Mouse (Mus musculus): ENCODE measurements around the gene Abcb9. TPM values are rescaled to one million over a fixed set of nuclear protein-coding genes. Genes with fewer than 3 reads are reported as not detected.

Abcb9 gene
- polyA plus RNA-seq, 1 experiment from 2014 or later, result 2.1 TPM

DNA sequence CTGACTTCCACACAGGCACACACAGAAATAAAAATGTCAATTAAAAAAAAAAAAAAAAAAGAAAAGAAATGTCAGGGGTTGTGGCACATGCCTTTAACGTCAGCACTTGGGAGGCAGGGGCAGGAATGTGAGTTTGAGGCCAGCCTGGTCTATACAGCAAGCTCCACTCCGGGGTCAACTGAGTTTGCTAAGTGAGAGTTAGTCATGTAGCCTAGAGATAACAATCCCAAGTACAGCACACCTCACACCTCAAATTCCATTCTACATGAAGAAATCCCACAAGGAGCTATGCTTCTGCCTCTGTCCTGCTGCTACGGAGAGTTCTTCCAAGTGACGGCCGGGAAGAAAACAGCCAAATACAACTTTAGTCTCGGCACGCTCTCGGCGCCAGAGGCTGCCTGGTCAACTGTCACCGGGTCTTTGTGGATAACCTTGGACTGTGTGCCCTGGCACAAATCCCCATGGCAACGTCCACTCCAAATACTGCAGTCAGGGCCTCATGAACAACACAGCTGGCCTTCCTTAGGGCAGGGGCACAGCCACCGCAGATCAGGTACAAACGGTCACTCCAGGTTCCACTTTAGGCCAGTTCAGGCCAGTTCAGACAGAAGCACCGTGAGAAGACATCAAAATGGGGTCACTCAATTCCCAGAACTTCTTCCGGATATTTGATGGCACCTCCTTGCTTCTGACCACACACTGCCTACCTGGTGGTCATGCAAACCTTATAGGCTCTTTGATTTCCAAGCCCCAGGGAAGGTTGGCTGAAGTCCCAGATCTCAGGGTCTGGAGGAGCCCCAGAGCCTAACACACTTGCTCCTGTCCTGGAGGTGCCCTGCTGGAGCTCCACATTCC is 69.8 kb downstream of the Abcb9 start:
- ATAC-seq (ENCODE audit: low read depth) (no peak), DNase-seq (ENCODE audit: low spot score) (no peak)
- WGBS, result 90% methylated on average over 15 of the region's 15 CpGs
- no peaks in the 10 kb centered on the region for H3K27me3 ChIP-seq (replicated peaks; ENCODE audit: control insufficient read depth, insufficient read depth, low read length)
- H3K4me1 ChIP-seq (ENCODE audit: control insufficient read depth, insufficient read depth, low read length), result peaks cover 18% of the 10 kb centered on the region
- no peak overlapping the region for H3K4me3 ChIP-seq (ENCODE audit: low read depth, low read length)
- no peaks in the 10 kb centered on the region for H3K9me3 ChIP-seq (ENCODE audit: control insufficient read depth, low read length)
- H3K4me2 ChIP-seq (ENCODE audit: low read depth, low read length), result no peak overlapping the region
- no peak overlapping the region for H3K9ac ChIP-seq (ENCODE audit: low read depth, low read length)
- H3K36me3 ChIP-seq (ENCODE audit: control insufficient read depth, insufficient read depth, low read length), result peaks cover 26% of the 10 kb centered on the region; the same call in 1 of the 2 replicates
- H3K27ac ChIP-seq (replicated peaks; ENCODE audit: low read depth, low read length), result no peak overlapping the region

GRCm38 (mm10) chr5:124025146-124025545 is 70.5 kb downstream of the Abcb9 start:
- H3K36me3 ChIP-seq (ENCODE audit: control insufficient read depth, insufficient read depth, low read length), result peaks cover 26% of the 10 kb centered on the region; the same call in 1 of the 2 replicates
- no peak overlapping the region for H3K9ac ChIP-seq (ENCODE audit: low read depth, low read length)
- ATAC-seq (ENCODE audit: low read depth) (no peak), DNase-seq (ENCODE audit: low spot score) (no peak)
- no peaks in the 10 kb centered on the region for H3K27me3 ChIP-seq (replicated peaks; ENCODE audit: control insufficient read depth, insufficient read depth, low read length)
- H3K4me3 ChIP-seq (ENCODE audit: low read depth, low read length), result no peak overlapping the region
- H3K27ac ChIP-seq (replicated peaks; ENCODE audit: low read depth, low read length), result 0 out of 2 replicates have a peak overlapping the region, but pooled peaks have one; percentile 18
- 69% methylated on average over 9 of the region's 9 CpGs for WGBS
- no peaks in the 10 kb centered on the region for H3K9me3 ChIP-seq (ENCODE audit: control insufficient read depth, low read length)
- H3K4me1 ChIP-seq (ENCODE audit: control insufficient read depth, insufficient read depth, low read length), result peaks cover 12% of the 10 kb centered on the region
- no peak overlapping the region for H3K4me2 ChIP-seq (ENCODE audit: low read depth, low read length)

- H3K4me3 ChIP-seq (ENCODE audit: low read depth, low read length), result no peak overlapping the region
- 0 out of 2 replicates have a peak overlapping the region, but pooled peaks have one; percentile 18 for H3K27ac ChIP-seq (replicated peaks; ENCODE audit: low read depth, low read length)
- H3K4me2 ChIP-seq (ENCODE audit: low read depth, low read length), result no peak overlapping the region
- H3K9ac ChIP-seq (ENCODE audit: low read depth, low read length), result no peak overlapping the region
- WGBS, result 78% methylated on average over 6 of the region's 6 CpGs
- peaks cover 26% of the 10 kb centered on the region; the same call in 1 of the 2 replicates for H3K36me3 ChIP-seq (ENCODE audit: control insufficient read depth, insufficient read depth, low read length)
- ATAC-seq (ENCODE audit: low read depth), result peak; percentile 62; the same call in 1 of the 2 replicates
- H3K4me1 ChIP-seq (ENCODE audit: control insufficient read depth, insufficient read depth, low read length), result peaks cover 11% of the 10 kb centered on the region
- no peaks in the 10 kb centered on the region for H3K27me3 ChIP-seq (replicated peaks; ENCODE audit: control insufficient read depth, insufficient read depth, low read length)
- H3K9me3 ChIP-seq (ENCODE audit: control insufficient read depth, low read length), result no peaks in the 10 kb centered on the region
- peak; percentile 40 for DNase-seq (ENCODE audit: low spot score)
Observed at GRCm38 (mm10) chr5:124024677-124025076, 70.9 kb downstream of the Abcb9 start.

GRCm38 (mm10) chr5:124022365-124022764 is 73.2 kb downstream of the Abcb9 start:
- 75% methylated on average over 7 of the region's 7 CpGs for WGBS
- peaks cover 8% of the 10 kb centered on the region; the same call in 1 of the 2 replicates for H3K4me1 ChIP-seq (ENCODE audit: control insufficient read depth, insufficient read depth, low read length)
- H3K27me3 ChIP-seq (replicated peaks; ENCODE audit: control insufficient read depth, insufficient read depth, low read length), result no peaks in the 10 kb centered on the region
- ATAC-seq (ENCODE audit: low read depth) (no peak), DNase-seq (ENCODE audit: low spot score) (no peak)
- H3K36me3 ChIP-seq (ENCODE audit: control insufficient read depth, insufficient read depth, low read length), result peaks cover 20% of the 10 kb centered on the region; the same call in 1 of the 2 replicates
- H3K4me3 ChIP-seq (ENCODE audit: low read depth, low read length), result no peak overlapping the region
- H3K27ac ChIP-seq (replicated peaks; ENCODE audit: low read depth, low read length), result no peak overlapping the region
- H3K9ac ChIP-seq (ENCODE audit: low read depth, low read length), result no peak overlapping the region
- no peaks in the 10 kb centered on the region for H3K9me3 ChIP-seq (ENCODE audit: control insufficient read depth, low read length)
- no peak overlapping the region for H3K4me2 ChIP-seq (ENCODE audit: low read depth, low read length)

- no peak overlapping the region for H3K4me3 ChIP-seq (ENCODE audit: low read depth, low read length)
- H3K27me3 ChIP-seq (replicated peaks; ENCODE audit: control insufficient read depth, insufficient read depth, low read length), result no peaks in the 10 kb centered on the region
- H3K4me2 ChIP-seq (ENCODE audit: low read depth, low read length), result no peak overlapping the region
- peaks cover 8% of the 10 kb centered on the region; the same call in 1 of the 2 replicates for H3K4me1 ChIP-seq (ENCODE audit: control insufficient read depth, insufficient read depth, low read length)
- no peak overlapping the region for H3K27ac ChIP-seq (replicated peaks; ENCODE audit: low read depth, low read length)
- 80% methylated on average over 11 of the region's 11 CpGs for WGBS
- no peak overlapping the region for H3K9ac ChIP-seq (ENCODE audit: low read depth, low read length)
- DNase-seq (ENCODE audit: low spot score) (peak; percentile 19), ATAC-seq (ENCODE audit: low read depth) (no peak)
- peaks cover 17% of the 10 kb centered on the region; the same call in 1 of the 2 replicates for H3K36me3 ChIP-seq (ENCODE audit: control insufficient read depth, insufficient read depth, low read length)
- H3K9me3 ChIP-seq (ENCODE audit: control insufficient read depth, low read length), result no peaks in the 10 kb centered on the region
Observed at GRCm38 (mm10) chr5:124021701-124022100, 73.9 kb downstream of the Abcb9 start.

GRCm38 (mm10) chr5:124021148-124021547 is 74.5 kb downstream of the Abcb9 start:
- H3K4me2 ChIP-seq (ENCODE audit: low read depth, low read length), result no peak overlapping the region
- H3K36me3 ChIP-seq (ENCODE audit: control insufficient read depth, insufficient read depth, low read length), result 0 out of 2 replicates have a peak, but pooled peaks cover 13% of the 10 kb centered on the region
- no peak for DNase-seq (ENCODE audit: low spot score)
- H3K4me3 ChIP-seq (ENCODE audit: low read depth, low read length), result no peak overlapping the region
- 90% methylated on average over 11 of the region's 11 CpGs for WGBS
- no peak overlapping the region for H3K9ac ChIP-seq (ENCODE audit: low read depth, low read length)
- no peaks in the 10 kb centered on the region for H3K27me3 ChIP-seq (replicated peaks; ENCODE audit: control insufficient read depth, insufficient read depth, low read length)
- H3K27ac ChIP-seq (replicated peaks; ENCODE audit: low read depth, low read length), result no peak overlapping the region
- H3K4me1 ChIP-seq (ENCODE audit: control insufficient read depth, insufficient read depth, low read length), result peaks cover 8% of the 10 kb centered on the region; the same call in 1 of the 2 replicates
- no peaks in the 10 kb centered on the region for H3K9me3 ChIP-seq (ENCODE audit: control insufficient read depth, low read length)
- no peak for ATAC-seq (ENCODE audit: low read depth)

GRCm38 (mm10) chr5:124019348-124020216 is 76.0 kb downstream of the Abcb9 start:
- ATAC-seq (ENCODE audit: low read depth), result 0 out of 2 replicates have a peak, but pooled peaks have one; percentile 27
- Histone ChIP-seq H3K4me3 (ENCODE audit: low read depth, low read length) (no peak overlapping the region), H3K36me3 (ENCODE audit: control insufficient read depth, insufficient read depth, low read length) (0 out of 2 replicates have a peak, but pooled peaks cover 9% of the 10 kb centered on the region), H3K4me1 (ENCODE audit: control insufficient read depth, insufficient read depth, low read length) (peaks cover 12% of the 10 kb centered on the region), H3K9me3 (ENCODE audit: control insufficient read depth, low read length) (no peaks in the 10 kb centered on the region), H3K27ac (replicated peaks; ENCODE audit: low read depth, low read length) (no peak overlapping the region; the same call in 1 of the 2 replicates), H3K9ac (ENCODE audit: low read depth, low read length) (no peak overlapping the region), H3K4me2 (ENCODE audit: low read depth, low read length) (no peak overlapping the region), H3K27me3 (replicated peaks; ENCODE audit: control insufficient read depth, insufficient read depth, low read length) (no peaks in the 10 kb centered on the region)
- peak; percentile 70 for DNase-seq (ENCODE audit: low spot score)
- 68% methylated on average over 12 of the region's 12 CpGs for WGBS

- 0 out of 2 replicates have a peak, but pooled peaks cover 9% of the 10 kb centered on the region for H3K36me3 ChIP-seq (ENCODE audit: control insufficient read depth, insufficient read depth, low read length)
- no peak overlapping the region for H3K4me2 ChIP-seq (ENCODE audit: low read depth, low read length)
- no peak overlapping the region for H3K27ac ChIP-seq (replicated peaks; ENCODE audit: low read depth, low read length)
- H3K27me3 ChIP-seq (replicated peaks; ENCODE audit: control insufficient read depth, insufficient read depth, low read length), result no peaks in the 10 kb centered on the region
- no peak overlapping the region for H3K9ac ChIP-seq (ENCODE audit: low read depth, low read length)
- H3K4me1 ChIP-seq (ENCODE audit: control insufficient read depth, insufficient read depth, low read length), result peaks cover 21% of the 10 kb centered on the region
- DNase-seq (ENCODE audit: low spot score) (no peak), ATAC-seq (ENCODE audit: low read depth) (no peak)
- 89% methylated on average over 9 of the region's 9 CpGs for WGBS
- H3K4me3 ChIP-seq (ENCODE audit: low read depth, low read length), result no peak overlapping the region
- no peaks in the 10 kb centered on the region for H3K9me3 ChIP-seq (ENCODE audit: control insufficient read depth, low read length)
Observed at GRCm38 (mm10) chr5:124018651-124019050, 76.9 kb downstream of the Abcb9 start.

All from embryonic facial prominence, embryonic 14.5 days (tissue).